In genomic region chr3:85480638-85481037, GRCm38 (mm10) we compare ENCODE assay signal across 17 mouse cellular contexts.
DNase-seq lines count a peak whose midpoint lies in the region; ATAC-seq and TF ChIP-seq lines count a peak whose summit lies in the region.
"Had no signal": no experiment of that assay in that cellular context is flagged by ENCODE, and none has a peak within 500 bp of the region (broad histone marks: within the 10 kb centered on the region; RNA-seq: fewer than 3 reads in every experiment).

No protein-coding gene starts in this region.

- H3K4me1 ChIP-seq in kidney, postnatal 0 days (replicated peaks; ENCODE audit: insufficient read depth, low read length), result no peaks in the 10 kb centered on the region
- H3K4me1 ChIP-seq in kidney, embryonic 14.5 days (ENCODE audit: control insufficient read depth, insufficient read depth, low read length), result peaks cover 21% of the 10 kb centered on the region
- H3K4me1 ChIP-seq: intestine, embryonic 15.5 days; limb, embryonic 13.5 days had no signal

- in situ Hi-C loops in Patski (cut with MboI; ENCODE audit: low pct_unique_long_range_greater_than_20kb), result no loop called here

- no peak for ATAC-seq in kidney, postnatal 0 days (replicated peaks; ENCODE audit: low FRiP score, low read depth)
- no peak for ATAC-seq in kidney, embryonic 14.5 days (ENCODE audit: low FRiP score, low TSS enrichment)
- no peak for ATAC-seq in Patski
- ATAC-seq: intestine, embryonic 15.5 days had no signal

- no peak overlapping the region for H3K9ac ChIP-seq in kidney, postnatal 0 days (ENCODE audit: low read depth, low read length)
- H3K9ac ChIP-seq in kidney, embryonic 14.5 days (ENCODE audit: low read depth, low read length), result no peak overlapping the region
- H3K9ac ChIP-seq: intestine, embryonic 15.5 days; limb, embryonic 13.5 days had no signal

- no peaks in the 10 kb centered on the region for H3K9me3 ChIP-seq in kidney, postnatal 0 days (replicated peaks; ENCODE audit: low read length)
- no peaks in the 10 kb centered on the region for H3K9me3 ChIP-seq in kidney, embryonic 14.5 days (ENCODE audit: control insufficient read depth, low read length)
- H3K9me3 ChIP-seq: heart, embryonic 10.5 days; intestine, embryonic 15.5 days; limb, embryonic 13.5 days had no signal

- H3K27ac ChIP-seq in kidney, postnatal 0 days, result no peak overlapping the region
- no peak overlapping the region for H3K27ac ChIP-seq in kidney, embryonic 14.5 days (ENCODE audit: low read depth, low read length)
- H3K27ac ChIP-seq: heart, embryonic 10.5 days; intestine, embryonic 15.5 days; limb, embryonic 13.5 days had no signal

- no peaks in the 10 kb centered on the region for H3K36me3 ChIP-seq in kidney, postnatal 0 days (ENCODE audit: insufficient read depth, low read length)
- H3K36me3 ChIP-seq in kidney, embryonic 14.5 days (ENCODE audit: control insufficient read depth, insufficient read depth, low read length), result no peaks in the 10 kb centered on the region
- H3K36me3 ChIP-seq: heart, embryonic 10.5 days; intestine, embryonic 15.5 days; limb, embryonic 13.5 days had no signal

- no peaks in the 10 kb centered on the region for H3K27me3 ChIP-seq in kidney, postnatal 0 days (ENCODE audit: insufficient read depth, low read length)
- H3K27me3 ChIP-seq in kidney, embryonic 14.5 days (ENCODE audit: control insufficient read depth, insufficient read depth, low read length), result no peaks in the 10 kb centered on the region
- no peaks in the 10 kb centered on the region for H3K27me3 ChIP-seq in Patski
- H3K27me3 ChIP-seq: intestine, embryonic 15.5 days; limb, embryonic 13.5 days had no signal

- no peak for DNase-seq in kidney, postnatal 0 days (ENCODE audit: low spot score)
- DNase-seq in 3T3-L1 (ENCODE audit: low read depth, low spot score) (peak; percentile 23), A20 (ENCODE audit: low read depth, low spot score) (peak; percentile 14), Patski (ENCODE audit: low read depth, low spot score) (no peak)
- DNase-seq in Muller cell, postnatal 12 days (ENCODE audit: inconsistent ontology term), result no peak
- no peak for DNase-seq in spleen, postnatal 14 days (ENCODE audit: low spot score in 2 of 2)
- no peak for DNase-seq in urinary bladder, postnatal 4 days (ENCODE audit: low spot score in 2 of 2)
- DNase-seq: adrenal gland, adult 8-10 months; cerebellum, postnatal 10 days; heart, postnatal 36 days; kidney, postnatal 36 days; right cerebral cortex, adult 18-20 months; thymus, postnatal 14 days had no signal

- H3K4me3 ChIP-seq in kidney, postnatal 0 days (replicated peaks; ENCODE audit: low read depth, low read length), result no peak overlapping the region
- no peak overlapping the region for H3K4me3 ChIP-seq in kidney, embryonic 14.5 days (ENCODE audit: low read length)
- H3K4me3 ChIP-seq: heart, embryonic 10.5 days; intestine, embryonic 15.5 days; limb, embryonic 13.5 days had no signal

- POLR2A ChIA-PET in Patski (lab: Charles Lee), result no interaction called here

- WGBS in kidney, postnatal 0 days, result 79% methylated on average over 1 of the region's 1 CpGs
- WGBS in kidney, embryonic 14.5 days, result 84% methylated on average over 1 of the region's 1 CpGs

- CTCF ChIA-PET in Patski (lab: Charles Lee), result interaction anchor here (1.0 to 1.5 kb wide), 3 partner anchors 30 to 58 kb away, joined by 3 read pairs; no protein-coding TSS in a partner anchor

- TF ChIP-seq CTCF in kidney, postnatal 0 days (IDR thresholded peaks at IDR 0.05; ENCODE audit: low read depth), result peak; percentile 38; the same call in 1 of the 2 replicates
- peak; percentile 63 for TF ChIP-seq CTCF in Patski (IDR thresholded peaks at IDR 0.05)

- H3K4me2 ChIP-seq in kidney, postnatal 0 days (ENCODE audit: low read length), result no peak overlapping the region
- H3K4me2 ChIP-seq in kidney, embryonic 14.5 days (replicated peaks; ENCODE audit: low read depth, low read length), result no peak overlapping the region
- H3K4me2 ChIP-seq: intestine, embryonic 15.5 days; limb, embryonic 13.5 days had no signal

Comparison
In these comparisons a context has a peak if more than half of its experiments do, and no peak if none do; other contexts are left out.
1. DNase-seq: peak in 3T3-L1 (single experiment) and A20 (single experiment); none in kidney, postnatal 0 days (single experiment), Patski (single experiment), Muller cell, postnatal 12 days (single experiment), spleen, postnatal 14 days (0 of 2) and urinary bladder, postnatal 4 days (0 of 2).